Mouse (Mus musculus): ENCODE results near the gene Bicdl2. TPM values are rescaled to one million over a fixed set of nuclear protein-coding genes. Genes with fewer than 3 reads are reported as not detected.

Gene Bicdl2
- polyA plus RNA-seq, 1 experiment from 2014 or later = 0.40 TPM

DNA sequence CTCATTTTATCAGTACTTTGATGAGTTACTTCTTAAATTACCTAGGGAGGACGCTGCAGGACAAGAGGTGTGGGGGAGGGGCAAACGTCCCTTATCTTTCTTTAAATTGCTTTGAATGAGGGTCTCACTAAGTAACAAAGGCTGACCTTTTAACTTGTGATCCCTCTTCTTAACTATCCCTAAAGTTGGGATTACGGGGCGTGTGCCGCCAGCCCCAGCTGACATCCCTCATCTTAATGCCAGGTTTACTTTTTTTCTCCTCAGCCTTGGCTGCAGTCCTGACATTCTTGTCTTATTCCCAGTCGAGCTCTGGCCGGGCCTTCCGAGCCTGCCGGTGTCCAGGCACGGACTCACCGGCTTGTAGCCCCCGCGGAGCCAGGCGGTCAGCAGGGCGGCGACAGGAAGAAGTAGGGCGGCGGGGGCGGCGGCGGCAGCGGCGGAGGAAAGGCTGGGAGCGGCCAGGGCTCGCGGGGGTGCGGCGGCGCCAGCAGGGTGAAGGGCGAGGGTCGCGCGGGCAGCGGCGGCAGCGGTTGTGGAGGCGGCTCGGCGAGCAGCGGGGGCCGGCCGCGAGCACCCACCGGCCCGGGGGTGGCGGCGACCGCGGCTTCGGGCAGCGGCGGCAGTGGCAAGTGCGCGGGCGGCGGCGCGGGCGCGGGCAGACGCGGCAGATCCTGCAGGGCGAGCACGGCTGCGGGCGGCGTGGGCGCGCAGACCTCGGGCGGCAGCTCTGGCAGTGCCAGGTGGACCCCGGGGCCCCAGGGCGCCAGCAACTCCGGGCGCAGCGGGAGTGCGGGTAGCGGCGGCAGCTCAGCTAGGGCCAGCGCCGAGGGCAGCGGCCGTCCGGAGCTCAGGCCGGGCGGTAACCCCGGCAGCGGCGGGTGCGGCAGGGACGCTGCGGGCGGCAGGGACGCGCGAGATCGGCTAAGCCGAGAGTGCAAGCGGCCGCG lies 39.1 kb downstream of the Bicdl2 start:
- Histone ChIP-seq H3K4me3 (peak overlapping the region; percentile 82), H3K27ac (peak overlapping the region; percentile 69), H3K9me3 (no peaks in the 10 kb centered on the region), H3K4me1 (peaks cover 17% of the 10 kb centered on the region), H3K36me3 (no peaks in the 10 kb centered on the region), H3K27me3 (ENCODE audit: insufficient read depth, poor library complexity, severe bottlenecking) (peaks cover 79% of the 10 kb centered on the region)
- WGBS = 2% methylated on average over 94 of the region's 101 CpGs
- no peak for DNase-seq (ENCODE audit: low spot score)

DNA sequence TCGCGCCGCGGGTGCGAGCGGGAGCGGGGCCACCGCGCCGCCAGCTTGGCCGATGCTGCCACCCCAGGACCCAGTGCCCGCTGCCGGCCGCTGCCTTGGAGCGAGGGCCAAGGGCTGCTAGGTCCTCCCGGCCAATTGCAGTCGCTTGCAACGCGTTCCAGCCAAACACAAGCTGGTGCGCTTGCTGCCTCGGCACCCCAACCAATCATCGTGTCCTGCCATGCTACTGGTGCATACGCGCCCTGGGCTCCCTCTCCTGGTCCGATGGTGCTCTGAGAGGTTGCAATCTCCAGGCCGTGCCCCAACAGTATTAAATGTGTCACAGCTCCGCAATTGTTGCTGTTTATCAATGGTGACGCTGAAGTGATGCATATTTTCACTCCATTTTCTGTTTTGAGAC lies 39.8 kb downstream of the Bicdl2 start:
- H3K4me1 ChIP-seq = peaks cover 17% of the 10 kb centered on the region
- under 1% methylated on average over 27 of the region's 28 CpGs for WGBS
- peak overlapping the region; percentile 69 for H3K27ac ChIP-seq
- peak overlapping the region; percentile 82 for H3K4me3 ChIP-seq
- no peaks in the 10 kb centered on the region for H3K9me3 ChIP-seq
- H3K36me3 ChIP-seq = no peaks in the 10 kb centered on the region
- H3K27me3 ChIP-seq (ENCODE audit: insufficient read depth, poor library complexity, severe bottlenecking) = peaks cover 76% of the 10 kb centered on the region
- peak; percentile 96 for DNase-seq (ENCODE audit: low spot score)

DNA sequence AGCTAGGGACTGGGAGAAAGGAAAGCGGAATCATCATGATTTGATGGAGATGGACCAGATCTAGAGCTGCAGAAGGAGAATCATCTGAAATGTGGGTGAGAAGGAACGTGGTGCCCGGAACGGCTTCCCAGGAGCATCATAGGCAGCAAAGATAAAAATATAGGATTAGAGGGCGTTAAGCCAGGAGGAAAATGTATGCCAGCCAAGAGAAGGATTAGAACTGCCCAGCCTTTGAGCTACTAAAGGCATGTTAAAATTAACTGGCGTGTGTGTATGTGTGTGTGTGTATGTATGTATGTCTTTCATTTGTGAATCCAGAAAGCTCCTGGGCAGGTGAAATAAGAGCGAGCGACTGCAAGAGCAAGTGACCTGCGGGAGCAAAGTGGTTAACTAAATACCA lies 43.0 kb downstream of the Bicdl2 start:
- no peaks in the 10 kb centered on the region for H3K36me3 ChIP-seq
- peaks cover 11% of the 10 kb centered on the region for H3K4me1 ChIP-seq
- H3K27ac ChIP-seq = no peak overlapping the region
- DNase-seq (ENCODE audit: low spot score) = no peak
- no peaks in the 10 kb centered on the region for H3K9me3 ChIP-seq
- 82% methylated on average over 9 of the region's 9 CpGs for WGBS
- H3K4me3 ChIP-seq = no peak overlapping the region
- peaks cover 79% of the 10 kb centered on the region for H3K27me3 ChIP-seq (ENCODE audit: insufficient read depth, poor library complexity, severe bottlenecking)

DNA sequence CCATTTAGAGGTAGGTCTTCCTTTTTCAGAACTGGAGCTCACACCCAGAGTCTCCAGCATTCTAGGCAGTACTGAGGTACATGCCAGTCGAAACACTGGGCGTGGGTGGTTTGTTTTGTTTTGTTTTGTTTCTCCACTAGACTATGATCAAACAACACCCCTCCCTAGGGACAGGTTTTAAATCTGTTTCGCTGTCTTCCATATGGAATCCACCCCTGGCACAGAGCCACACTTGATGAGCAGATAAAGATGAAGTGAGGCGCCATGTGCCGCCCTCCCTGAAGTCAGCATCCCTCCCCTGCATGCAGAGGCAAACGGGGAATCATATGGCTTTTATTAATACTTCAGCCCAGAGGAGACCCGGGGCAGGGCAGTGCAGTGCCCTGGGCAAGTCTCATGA lies 44.4 kb downstream of the Bicdl2 start:
- 58% methylated on average over 7 of the region's 7 CpGs for WGBS
- Histone ChIP-seq H3K4me1 (peaks cover 2% of the 10 kb centered on the region; the same call in 1 of the 2 replicates), H3K27me3 (ENCODE audit: insufficient read depth, poor library complexity, severe bottlenecking) (peaks cover 76% of the 10 kb centered on the region), H3K27ac (no peak overlapping the region), H3K36me3 (no peaks in the 10 kb centered on the region), H3K4me3 (no peak overlapping the region), H3K9me3 (no peaks in the 10 kb centered on the region)
- DNase-seq (ENCODE audit: low spot score) = no peak

DNA sequence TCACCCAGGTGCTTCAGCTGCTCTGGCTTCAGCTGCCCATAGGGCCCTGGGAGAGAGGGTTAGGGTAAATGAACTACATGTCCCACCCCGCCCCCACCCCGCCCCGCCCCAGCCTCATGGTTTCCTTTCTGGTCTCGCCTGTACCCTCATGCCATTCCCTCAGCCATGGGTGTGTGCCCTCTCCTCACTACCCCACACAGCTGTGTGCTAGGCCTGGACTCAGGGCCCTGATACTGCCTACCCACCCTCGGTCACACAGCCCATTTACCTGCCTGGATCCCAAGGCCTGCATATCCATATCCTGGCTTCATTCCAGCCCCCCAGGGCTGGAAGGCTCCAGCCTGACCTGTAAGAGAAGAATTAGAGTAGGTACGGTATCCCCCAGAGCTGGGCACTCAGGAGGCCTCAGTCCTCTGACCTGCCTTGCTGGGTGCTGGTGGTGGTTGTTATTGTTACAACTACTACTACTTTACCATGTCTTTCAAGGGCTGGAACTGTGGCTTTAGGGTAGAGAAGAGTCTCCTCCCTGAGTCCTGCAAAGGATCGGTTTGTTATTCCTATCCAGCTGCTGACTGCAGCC lies 45.3 kb downstream of the Bicdl2 start:
- Histone ChIP-seq H3K9me3 (no peaks in the 10 kb centered on the region), H3K36me3 (no peaks in the 10 kb centered on the region), H3K27ac (no peak overlapping the region), H3K27me3 (ENCODE audit: insufficient read depth, poor library complexity, severe bottlenecking) (peaks cover 75% of the 10 kb centered on the region), H3K4me1 (no peaks in the 10 kb centered on the region), H3K4me3 (no peak overlapping the region)
- WGBS = 75% methylated on average over 7 of the region's 7 CpGs
- DNase-seq (ENCODE audit: low spot score) = no peak

DNA sequence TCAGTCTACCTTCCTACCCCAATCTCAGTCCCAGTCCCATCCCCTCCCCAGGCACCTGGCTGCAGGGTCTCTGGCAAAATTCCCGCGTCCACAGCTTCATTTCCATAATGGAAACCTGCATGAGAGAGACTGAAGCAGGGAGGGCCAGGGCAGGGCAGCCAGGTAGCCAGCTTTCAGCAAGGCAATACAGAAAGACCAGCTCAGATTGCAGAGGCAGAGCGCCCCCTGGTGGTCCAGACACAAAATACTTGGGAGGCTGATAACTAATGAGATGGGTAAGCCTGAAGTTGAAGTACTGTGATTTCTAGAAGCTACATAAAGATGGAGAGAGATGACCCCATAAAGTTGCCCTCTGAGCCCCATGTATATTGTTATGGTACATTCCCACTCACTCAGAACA lies 45.9 kb downstream of the Bicdl2 start:
- DNase-seq (ENCODE audit: low spot score) = peak; percentile 88

DNA sequence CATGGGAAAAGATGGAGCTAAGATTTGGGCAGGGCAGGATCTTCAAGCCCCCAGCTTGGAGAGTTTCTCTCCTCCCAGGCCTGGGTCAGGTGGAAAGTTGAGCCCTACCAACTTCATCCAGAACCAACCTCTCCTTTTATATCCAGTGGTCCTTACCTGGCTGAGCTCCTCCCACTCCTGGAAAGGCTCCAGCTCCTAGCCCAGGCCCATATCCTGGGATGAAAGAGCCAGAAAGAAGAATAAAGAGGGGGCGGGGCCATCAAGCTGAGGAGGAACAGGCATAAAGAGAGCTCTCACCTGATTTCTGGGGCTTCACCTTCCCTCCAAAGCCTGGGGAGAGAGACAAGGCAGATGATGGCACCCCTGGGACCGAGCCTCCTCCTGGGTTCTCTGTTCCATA lies 56.7 kb downstream of the Bicdl2 start:
- H3K4me3 ChIP-seq = no peak overlapping the region
- no peaks in the 10 kb centered on the region for H3K36me3 ChIP-seq
- H3K4me1 ChIP-seq = peaks cover 3% of the 10 kb centered on the region; the same call in 1 of the 2 replicates
- no peak for DNase-seq (ENCODE audit: low spot score)
- WGBS = 55% methylated on average over 2 of the region's 2 CpGs
- H3K27me3 ChIP-seq (ENCODE audit: insufficient read depth, poor library complexity, severe bottlenecking) = peaks cover 55% of the 10 kb centered on the region
- no peaks in the 10 kb centered on the region for H3K9me3 ChIP-seq
- H3K27ac ChIP-seq = no peak overlapping the region

More for the DNA sequence above, 45.9 kb downstream of the Bicdl2 start:
- Histone ChIP-seq H3K4me1 (no peaks in the 10 kb centered on the region), H3K4me3 (no peak overlapping the region), H3K36me3 (no peaks in the 10 kb centered on the region), H3K27me3 (ENCODE audit: insufficient read depth, poor library complexity, severe bottlenecking) (peaks cover 71% of the 10 kb centered on the region), H3K9me3 (no peaks in the 10 kb centered on the region), H3K27ac (no peak overlapping the region)
- 0% methylated on average over 3 of the region's 3 CpGs for WGBS

Other genes with a start within 250 kb of the Bicdl2 start
- gene Vmn2r117, start 180.8 kb upstream of the Bicdl2 start, polyA plus RNA-seq (2016; fragmentation: Nextera tagmentation; extraction: Ambion mirVana) = not detected in 2 replicates
- 19.5 and 23.0 TPM in 2 replicates for gene Zfp213, start 96.3 kb upstream of the Bicdl2 start, polyA plus RNA-seq (2016; fragmentation: Nextera tagmentation; extraction: Ambion mirVana)
- 12.0 and 15.4 TPM in 2 replicates for gene Zfp13, start 61.0 kb upstream of the Bicdl2 start, polyA plus RNA-seq (2016; fragmentation: Nextera tagmentation; extraction: Ambion mirVana)
- 0.10 and 0.21 TPM in 2 replicates for gene Zscan10, start 59.6 kb upstream of the Bicdl2 start, polyA plus RNA-seq (2016; fragmentation: Nextera tagmentation; extraction: Ambion mirVana)
- gene Mmp25, start 15.2 kb upstream of the Bicdl2 start, polyA plus RNA-seq (2016; fragmentation: Nextera tagmentation; extraction: Ambion mirVana) = 0.39 and 0.43 TPM in 2 replicates
- 152 and 305 TPM in 2 replicates for gene Hcfc1r1, start 13.1 kb downstream of the Bicdl2 start, polyA plus RNA-seq (2016; fragmentation: Nextera tagmentation; extraction: Ambion mirVana)
- 60.1 and 63.7 TPM in 2 replicates for gene Thoc6, start 13.4 kb downstream of the Bicdl2 start, polyA plus RNA-seq (2016; fragmentation: Nextera tagmentation; extraction: Ambion mirVana)
- gene Tnfrsf12a, start 17.0 kb downstream of the Bicdl2 start, polyA plus RNA-seq (2016; fragmentation: Nextera tagmentation; extraction: Ambion mirVana) = 35.4 and 72.4 TPM in 2 replicates
- 7.0 and 33.4 TPM in 2 replicates for gene Cldn6, start 18.7 kb downstream of the Bicdl2 start, polyA plus RNA-seq (2016; fragmentation: Nextera tagmentation; extraction: Ambion mirVana)
- 0.76 and 2.4 TPM in 2 replicates for gene Cldn9, start 23.5 kb downstream of the Bicdl2 start, polyA plus RNA-seq (2016; fragmentation: Nextera tagmentation; extraction: Ambion mirVana)
- not detected in 2 replicates for gene 1520401A03Rik, start 62.3 kb downstream of the Bicdl2 start, polyA plus RNA-seq (2016; fragmentation: Nextera tagmentation; extraction: Ambion mirVana)
- 46.5 and 53.2 TPM in 2 replicates for gene Pkmyt1, start 65.8 kb downstream of the Bicdl2 start, polyA plus RNA-seq (2016; fragmentation: Nextera tagmentation; extraction: Ambion mirVana)
- 8.7 and 9.3 TPM in 2 replicates for gene Paqr4, start 80.4 kb downstream of the Bicdl2 start, polyA plus RNA-seq (2016; fragmentation: Nextera tagmentation; extraction: Ambion mirVana)
- gene Kremen2, start 85.3 kb downstream of the Bicdl2 start, polyA plus RNA-seq (2016; fragmentation: Nextera tagmentation; extraction: Ambion mirVana) = 0.43 and 1.9 TPM in 2 replicates
- 97.9 and 117 TPM in 2 replicates for gene Flywch1, start 111.1 kb downstream of the Bicdl2 start, polyA plus RNA-seq (2016; fragmentation: Nextera tagmentation; extraction: Ambion mirVana)
- 9.0 and 20.3 TPM in 2 replicates for gene Flywch2, start 125.6 kb downstream of the Bicdl2 start, polyA plus RNA-seq (2016; fragmentation: Nextera tagmentation; extraction: Ambion mirVana)
- gene Srrm2, start 130.0 kb downstream of the Bicdl2 start, polyA plus RNA-seq (2016; fragmentation: Nextera tagmentation; extraction: Ambion mirVana) = 342 and 505 TPM in 2 replicates
- gene Elob, start 168.6 kb downstream of the Bicdl2 start, polyA plus RNA-seq (2016; fragmentation: Nextera tagmentation; extraction: Ambion mirVana) = 907 and 984 TPM in 2 replicates
- not detected in 2 replicates for gene Prss33, start 175.6 kb downstream of the Bicdl2 start, polyA plus RNA-seq (2016; fragmentation: Nextera tagmentation; extraction: Ambion mirVana)
- not detected in 2 replicates for gene Prss32, start 183.3 kb downstream of the Bicdl2 start, polyA plus RNA-seq (2016; fragmentation: Nextera tagmentation; extraction: Ambion mirVana)
- gene Prss41, start 183.7 kb downstream of the Bicdl2 start, polyA plus RNA-seq (2016; fragmentation: Nextera tagmentation; extraction: Ambion mirVana) = 0.41 and 1.5 TPM in 2 replicates
- gene Prss21, start 207.6 kb downstream of the Bicdl2 start, polyA plus RNA-seq (2016; fragmentation: Nextera tagmentation; extraction: Ambion mirVana) = not detected in 2 replicates
- not detected in 2 replicates for gene Dcpp1, start 220.4 kb downstream of the Bicdl2 start, polyA plus RNA-seq (2016; fragmentation: Nextera tagmentation; extraction: Ambion mirVana)
- not detected in 2 replicates for gene Dcpp2, start 220.4 kb downstream of the Bicdl2 start, polyA plus RNA-seq (2016; fragmentation: Nextera tagmentation; extraction: Ambion mirVana)

All from heart, embryonic 10.5 days (tissue).